Mouse (Mus musculus): ENCODE data around the gene Crtc3.

- TF ChIP-seq POLR2A (IDR thresholded peaks at IDR 0.05; ENCODE audit: insufficient read depth, low read depth, low read length) = no peak
- no peak for TF ChIP-seq CTCF (IDR thresholded peaks at IDR 0.05; ENCODE audit: insufficient read depth, low read depth, low read length)
These were observed 8.2 kb upstream of the Crtc3 start for GRCm38 (mm10) chr7:80696903-80697302.

Measured in olfactory bulb, adult 2 months (tissue).